Mouse (Mus musculus) kidney, embryonic 14.5 days (tissue): Measurements from ENCODE around the gene Gon4l. TPM values are rescaled to one million over a fixed set of nuclear protein-coding genes. Genes with fewer than 3 reads are reported as not detected.
"Not testable (repeated sequence)": the region's sequence is repeated elsewhere in the genome, so short reads cannot be mapped to it uniquely, and the experiment has no call there.

Experiments used
- ATAC-seq: fragments of 200-750 bp; cut with Nextera tagmentation; 2 replicates; pipeline ENCODE4 v1.8.0; 2017; ENCODE audit warnings: moderate number of reproducible peaks, mild to moderate bottlenecking, moderate TSS enrichment, moderate library complexity; ENCODE audit not compliant: low FRiP score, low TSS enrichment
- H3K27ac ChIP-seq: fragments of 300-500 bp; sonication (generic); 2 replicates; pipeline ENCODE4 v1.5.1; 2014; ENCODE audit warnings: low read depth, mild to moderate bottlenecking, low read length, moderate library complexity, mixed read lengths
- H3K27me3 ChIP-seq: fragments of 300-500 bp; sonication (generic); 2 replicates; pipeline ENCODE4 v1.6.1; 2014; ENCODE audit warnings: mild to moderate bottlenecking, low read length; ENCODE audit not compliant: control insufficient read depth, insufficient read depth
- H3K36me3 ChIP-seq: fragments of 300-500 bp; sonication (generic); 2 replicates; pipeline ENCODE4 v1.6.1; 2014; ENCODE audit warnings: low read length, mixed read lengths; ENCODE audit not compliant: control insufficient read depth, insufficient read depth
- H3K4me1 ChIP-seq: fragments of 300-500 bp; sonication (generic); 2 replicates; pipeline ENCODE4 v1.6.1; 2014; ENCODE audit warnings: low read length, mixed read lengths; ENCODE audit not compliant: control insufficient read depth, insufficient read depth
- H3K4me2 ChIP-seq: fragments of 300-500 bp; sonication (generic); replicated peaks from 2 replicates; pipeline ENCODE4 v1.6.1; 2014; ENCODE audit warnings: low read depth, mild to moderate bottlenecking, low read length
- H3K4me3 ChIP-seq: fragments of 300-500 bp; sonication (generic); 2 replicates; pipeline ENCODE4 v1.5.1; 2014; ENCODE audit warnings: mild to moderate bottlenecking, low read length
- H3K9ac ChIP-seq: fragments of 300-500 bp; sonication (generic); 2 replicates; pipeline ENCODE4 v1.6.1; 2014; ENCODE audit warnings: low read depth, mild to moderate bottlenecking, low read length, moderate library complexity
- H3K9me3 ChIP-seq: fragments of 300-500 bp; sonication (generic); 2 replicates; pipeline ENCODE4 v1.6.1; 2016; ENCODE audit warnings: low read length; ENCODE audit not compliant: control insufficient read depth
- WGBS: fragments of 180-500 bp; shearing (Covaris S2); extraction: QIAGEN DNeasy Blood & Tissue Kit; methylation state at CpG from one replicate; pipeline ENCODE4 v1.1.7; 2014; 5-methylcytosine and 5-hydroxymethylcytosine counted together
- polyA plus RNA-seq: library from polyadenylated mRNA; unstranded; fragments of >200 nt; fragmentation: Nextera tagmentation; extraction: Ambion mirVana; gene quantifications from 2 replicates; pipeline ENCODE4 v1.2.1, GENCODE M21; 2014

Gon4l gene
- polyA plus RNA-seq, 1 experiment from 2014 or later = 17.8 TPM

DNA sequence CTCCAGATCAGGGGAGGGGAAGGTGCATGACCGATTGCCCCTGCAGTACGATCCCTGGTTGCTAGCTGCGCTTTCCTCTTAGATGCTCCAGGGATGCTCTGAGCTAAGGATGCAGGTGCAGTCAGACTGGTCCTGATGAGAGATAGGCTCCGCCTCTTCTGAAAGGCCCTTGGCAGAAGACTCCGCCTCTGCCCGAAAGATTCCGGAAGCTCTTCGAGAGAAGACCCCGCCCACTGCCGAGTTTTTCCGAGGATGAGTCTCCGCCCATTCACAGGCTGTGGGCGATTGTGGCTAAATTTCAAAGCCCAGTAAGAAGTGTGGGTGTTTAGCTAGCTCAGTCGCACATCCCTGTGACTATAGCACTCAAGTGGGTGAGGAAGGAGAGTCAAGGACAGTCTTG, 2.6 kb upstream of the Gon4l start:
- H3K9ac ChIP-seq, H3K36me3 ChIP-seq, H3K4me1 ChIP-seq, H3K9me3 ChIP-seq, H3K27me3 ChIP-seq, H3K4me2 ChIP-seq, H3K4me3 ChIP-seq, H3K27ac ChIP-seq: not testable (repeated sequence)
- WGBS = 2% methylated on average over 14 of the region's 14 CpGs
- peak; percentile 59 for ATAC-seq

GRCm38 (mm10) chr3:88849172-88849571, 14.1 kb downstream of the Gon4l start:
- ATAC-seq = no peak
- Histone ChIP-seq H3K27ac (no peak overlapping the region), H3K36me3 (peaks cover 29% of the 10 kb centered on the region), H3K9me3 (no peaks in the 10 kb centered on the region), H3K4me1 (no peaks in the 10 kb centered on the region), H3K27me3 (no peaks in the 10 kb centered on the region), H3K4me2 (no peak overlapping the region), H3K9ac (no peak overlapping the region), H3K4me3 (no peak overlapping the region)
- 85% methylated on average over 4 of the region's 4 CpGs for WGBS

GRCm38 (mm10) chr3:88855837-88856236, 20.8 kb downstream of the Gon4l start:
- Histone ChIP-seq H3K27me3 (no peaks in the 10 kb centered on the region), H3K27ac (no peak overlapping the region), H3K4me3 (no peak overlapping the region), H3K36me3 (peaks cover 59% of the 10 kb centered on the region), H3K4me1 (no peaks in the 10 kb centered on the region), H3K9ac (no peak overlapping the region), H3K4me2 (no peak overlapping the region), H3K9me3 (no peaks in the 10 kb centered on the region)
- ATAC-seq = no peak
- 92% methylated on average over 6 of the region's 6 CpGs for WGBS

DNA sequence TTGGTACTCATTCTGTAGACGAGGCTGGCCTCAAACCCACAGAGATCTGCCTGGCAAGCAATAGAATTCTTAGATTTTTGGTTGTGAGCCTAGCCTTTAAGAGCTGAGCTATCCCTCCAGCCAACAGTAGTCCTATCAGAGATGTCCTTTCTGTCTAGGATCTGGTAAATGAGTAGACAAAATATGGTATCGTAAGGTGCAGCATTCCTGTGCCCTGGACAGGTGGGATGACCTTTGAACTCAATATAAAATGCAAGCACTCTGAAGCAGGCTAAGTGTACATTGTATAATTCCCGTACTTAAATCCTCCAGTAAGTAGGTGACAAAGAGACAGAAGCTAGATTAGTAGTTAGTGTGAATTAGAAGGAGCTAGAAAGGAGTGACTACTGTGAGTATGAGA, 27.1 kb downstream of the Gon4l start:
- WGBS = 95% methylated on average over 3 of the region's 3 CpGs
- peaks cover 83% of the 10 kb centered on the region for H3K36me3 ChIP-seq

DNA sequence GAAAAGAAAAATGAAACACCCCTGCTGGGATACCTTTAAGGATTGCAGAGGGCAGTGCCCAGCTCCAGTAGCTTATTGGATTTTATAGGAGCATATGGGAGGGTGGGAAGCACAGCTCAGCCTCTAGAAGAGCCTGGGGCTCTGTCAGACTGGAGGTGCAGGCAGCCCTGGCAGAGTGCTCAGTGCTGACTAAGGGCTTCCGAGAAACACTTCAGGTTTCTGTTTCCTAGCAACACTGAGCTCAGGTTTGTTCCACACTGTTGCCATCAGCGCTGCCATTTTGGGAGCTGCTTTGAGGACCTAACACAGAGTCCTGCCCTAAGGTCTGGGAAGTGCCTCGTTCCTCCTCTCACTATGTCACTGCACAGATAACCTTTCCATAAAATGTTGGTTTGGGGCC, 31.7 kb downstream of the Gon4l start:
- not testable (repeated sequence) for H3K9ac ChIP-seq, H3K27me3 ChIP-seq, H3K4me3 ChIP-seq, ATAC-seq, H3K4me2 ChIP-seq, H3K9me3 ChIP-seq, H3K4me1 ChIP-seq, H3K27ac ChIP-seq
- peaks cover 38% of the 10 kb centered on the region for H3K36me3 ChIP-seq
- WGBS = no CpG with 5 or more reads among the region's 3 CpGs

More for the DNA sequence above, 27.1 kb downstream of the Gon4l start:
- no peak for ATAC-seq
- Histone ChIP-seq H3K9ac (no peak overlapping the region), H3K27me3 (no peaks in the 10 kb centered on the region), H3K9me3 (no peaks in the 10 kb centered on the region), H3K4me1 (no peaks in the 10 kb centered on the region), H3K27ac (no peak overlapping the region), H3K4me3 (no peak overlapping the region), H3K4me2 (no peak overlapping the region)

DNA sequence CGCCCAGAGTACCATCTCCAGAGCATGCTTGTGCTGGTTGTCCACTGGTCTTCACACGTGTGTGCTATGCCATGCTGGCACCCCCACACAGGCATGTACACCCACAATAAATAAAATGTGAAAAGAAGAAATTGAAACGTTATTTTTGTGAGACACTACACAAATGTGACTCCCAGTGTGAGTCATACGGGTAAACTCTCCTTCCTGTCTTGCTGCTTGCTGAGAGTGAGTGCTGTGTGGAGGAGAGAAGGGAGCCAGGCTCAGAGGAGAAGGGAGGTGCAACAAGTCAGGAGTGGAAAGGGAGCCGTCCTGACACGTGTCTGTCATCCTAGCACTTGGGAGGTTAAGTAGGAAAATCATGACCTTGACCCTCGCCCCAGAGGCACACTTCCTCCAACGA, 32.1 kb downstream of the Gon4l start:
- H3K36me3 ChIP-seq = peaks cover 34% of the 10 kb centered on the region
- H3K27ac ChIP-seq, H3K9ac ChIP-seq, ATAC-seq, H3K27me3 ChIP-seq, H3K4me1 ChIP-seq, H3K4me3 ChIP-seq, H3K9me3 ChIP-seq, H3K4me2 ChIP-seq: not testable (repeated sequence)
- no CpG with 5 or more reads among the region's 8 CpGs for WGBS

DNA sequence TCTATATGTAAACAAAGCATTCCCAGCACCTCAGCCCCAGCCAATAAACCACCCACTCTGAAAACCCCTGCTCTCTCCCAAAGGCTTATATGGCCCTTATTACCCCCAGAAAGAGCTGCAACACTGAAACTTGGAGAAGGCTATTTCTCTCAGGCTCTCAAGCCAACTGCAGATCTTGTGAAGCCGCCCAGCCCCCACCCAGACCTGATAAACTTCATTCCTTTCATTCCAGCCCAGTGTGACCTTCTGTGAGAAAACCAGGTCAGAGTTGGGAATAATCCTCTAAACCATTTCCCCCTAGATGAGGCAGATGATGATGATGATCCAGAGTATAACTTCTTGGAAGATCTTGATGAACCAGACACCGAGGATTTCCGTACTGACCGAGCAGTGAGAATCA, 33.4 kb downstream of the Gon4l start:
- not testable (repeated sequence) for H3K4me3 ChIP-seq, H3K9ac ChIP-seq, H3K27ac ChIP-seq, H3K9me3 ChIP-seq, H3K4me2 ChIP-seq, H3K4me1 ChIP-seq, H3K27me3 ChIP-seq, ATAC-seq
- WGBS = no CpG with 5 or more reads among the region's 4 CpGs
- H3K36me3 ChIP-seq = peaks cover 22% of the 10 kb centered on the region

GRCm38 (mm10) chr3:88882536-88882935, 47.5 kb downstream of the Gon4l start:
- WGBS = 91% methylated on average over 4 of the region's 4 CpGs
- H3K27ac ChIP-seq, H3K4me1 ChIP-seq, H3K9me3 ChIP-seq, H3K27me3 ChIP-seq, H3K4me2 ChIP-seq, H3K4me3 ChIP-seq, ATAC-seq, H3K9ac ChIP-seq, H3K36me3 ChIP-seq: not testable (repeated sequence)

- H3K27ac ChIP-seq, H3K9me3 ChIP-seq, H3K9ac ChIP-seq, H3K4me1 ChIP-seq, H3K27me3 ChIP-seq, H3K4me2 ChIP-seq, ATAC-seq, H3K4me3 ChIP-seq: not testable (repeated sequence)
- H3K36me3 ChIP-seq = peaks cover 16% of the 10 kb centered on the region
- 93% methylated on average over 7 of the region's 7 CpGs for WGBS
Measured at GRCm38 (mm10) chr3:88893011-88893410, 58.0 kb downstream of the Gon4l start.

DNA sequence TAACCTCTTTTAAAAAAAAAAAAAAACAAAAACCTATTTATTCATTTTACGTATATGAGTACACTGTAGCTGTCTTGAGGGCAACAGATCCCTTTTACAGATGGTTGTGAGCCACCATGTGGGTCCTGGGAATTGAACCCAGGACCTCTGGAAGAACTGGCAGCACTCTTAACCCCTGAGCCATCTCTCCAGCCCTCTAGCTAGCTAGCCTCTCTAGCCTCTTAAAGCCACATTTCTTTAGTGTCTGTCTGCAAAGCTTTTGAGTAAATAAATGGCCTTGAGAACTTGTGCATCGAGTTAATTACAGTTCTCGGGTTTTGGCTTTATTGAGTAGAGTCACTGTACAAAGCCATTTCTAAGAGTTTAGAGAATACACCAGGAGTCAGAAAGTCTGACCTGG, 69.8 kb downstream of the Gon4l start:
- H3K9ac ChIP-seq = no peak overlapping the region
- H3K4me2 ChIP-seq = no peak overlapping the region
- no peak for ATAC-seq
- no peaks in the 10 kb centered on the region for H3K27me3 ChIP-seq
- no peaks in the 10 kb centered on the region for H3K4me1 ChIP-seq
- peaks cover 83% of the 10 kb centered on the region for H3K36me3 ChIP-seq
- H3K9me3 ChIP-seq = no peaks in the 10 kb centered on the region
- no peak overlapping the region for H3K27ac ChIP-seq
- 83% methylated on average over 3 of the region's 3 CpGs for WGBS
- no peak overlapping the region for H3K4me3 ChIP-seq
